Mouse (Mus musculus) forebrain, embryonic 14.5 days (tissue): Measurements from ENCODE around the gene Cbarp. TPM values are rescaled to one million over a fixed set of nuclear protein-coding genes. Genes with fewer than 3 reads are reported as not detected.

Source experiments
- ATAC-seq: fragments of 200-750 bp; cut with Nextera tagmentation; 2 replicates; pipeline ENCODE4 v1.8.0; 2017; ENCODE audit warnings: mild to moderate bottlenecking, moderate library complexity
- DNase-seq: peaks from one replicate; pipeline ENCODE4 v3.0.0-alpha.2; 2015; ENCODE audit warnings: low spot score
- H3K27ac ChIP-seq: fragments of 300-500 bp; sonication (generic); 2 replicates; pipeline ENCODE4 v1.5.1; 2014; ENCODE audit warnings: low read depth, mild to moderate bottlenecking, control low read depth, low read length, moderate library complexity
- H3K27me3 ChIP-seq: fragments of 300-500 bp; sonication (generic); replicated peaks from 2 replicates; pipeline ENCODE4 v1.6.1; 2014; ENCODE audit warnings: low read length, control low read depth, mixed read lengths; ENCODE audit not compliant: control insufficient read depth, insufficient read depth
- H3K36me3 ChIP-seq: fragments of 300-500 bp; sonication (generic); 2 replicates; pipeline ENCODE4 v1.6.1; 2014; ENCODE audit warnings: low read length, control low read depth; ENCODE audit not compliant: control insufficient read depth, insufficient read depth
- H3K4me1 ChIP-seq: fragments of 300-500 bp; sonication (generic); 2 replicates; pipeline ENCODE4 v1.6.1; 2014; ENCODE audit warnings: antibody characterized with exemption, low read length, control low read depth; ENCODE audit not compliant: control insufficient read depth, insufficient read depth
- H3K4me2 ChIP-seq: fragments of 300-500 bp; sonication (generic); 2 replicates; pipeline ENCODE4 v1.6.1; 2014; ENCODE audit warnings: mild to moderate bottlenecking, control low read depth, low read length
- H3K4me3 ChIP-seq: fragments of 300-500 bp; sonication (generic); 2 replicates; pipeline ENCODE4 v1.5.1; 2014; ENCODE audit warnings: low read depth, low read length, control low read depth
- H3K9ac ChIP-seq: fragments of 300-500 bp; sonication (generic); 2 replicates; pipeline ENCODE4 v1.6.1; 2014; ENCODE audit warnings: mild to moderate bottlenecking, low read length, control low read depth, moderate library complexity
- H3K9me3 ChIP-seq: fragments of 300-500 bp; sonication (generic); replicated peaks from 2 replicates; pipeline ENCODE4 v1.6.1; 2016; ENCODE audit warnings: low read length, control low read depth, mixed read lengths; ENCODE audit not compliant: control insufficient read depth
- WGBS: fragments of 180-500 bp; shearing (Covaris S2); extraction: QIAGEN DNeasy Blood & Tissue Kit; methylation state at CpG from one replicate; pipeline ENCODE4 v1.1.7; 2014; 5-methylcytosine and 5-hydroxymethylcytosine counted together
- polyA plus RNA-seq: library from polyadenylated mRNA; unstranded; fragments of >200 nt; fragmentation: Nextera tagmentation; extraction: Ambion mirVana; gene quantifications from 2 replicates; pipeline ENCODE4 v1.2.1, GENCODE M21; 2014

The Cbarp gene
- 41.0 and 42.4 TPM in 2 replicates for polyA plus RNA-seq

GRCm38 (mm10) chr10:80140666-80141035 is at the start of gene Cbarp:
Cbarp (minus strand) TSS chr10:80140835.
- 77% methylated on average over 10 of the region's 10 CpGs for WGBS

GRCm38 (mm10) chr10:80189999-80190398 is 49.4 kb upstream of the Cbarp start:
- no peaks in the 10 kb centered on the region for H3K27me3 ChIP-seq
- peak overlapping the region; percentile 86 for H3K27ac ChIP-seq
- DNase-seq (peak; percentile 44), ATAC-seq (peak; percentile 28)
- peak overlapping the region; percentile 42 for H3K4me3 ChIP-seq
- no peaks in the 10 kb centered on the region for H3K9me3 ChIP-seq
- 5% methylated on average over 21 of the region's 21 CpGs for WGBS
- peaks cover 9% of the 10 kb centered on the region for H3K4me1 ChIP-seq
- peaks cover 29% of the 10 kb centered on the region for H3K36me3 ChIP-seq
- peak overlapping the region; percentile 83 for H3K9ac ChIP-seq
- H3K4me2 ChIP-seq, result peak overlapping the region; percentile 80

More at GRCm38 (mm10) chr10:80140666-80141035, at the start of gene Cbarp:
- peaks cover 25% of the 10 kb centered on the region for H3K36me3 ChIP-seq
- peak within 1 kb of the TSS; percentile 95 for H3K4me2 ChIP-seq
- H3K9me3 ChIP-seq, result no peaks in the 10 kb centered on the region
- ATAC-seq (no peak), DNase-seq (no peak)
- H3K4me3 ChIP-seq, result peak within 1 kb of the TSS; percentile 81
- H3K4me1 ChIP-seq, result peaks cover 24% of the 10 kb centered on the region
- H3K27me3 ChIP-seq, result 0 out of 2 replicates have a peak, but pooled peaks cover 5% of the 10 kb centered on the region
- H3K9ac ChIP-seq, result peak within 1 kb of the TSS; percentile 54
- peak within 1 kb of the TSS; percentile 93 for H3K27ac ChIP-seq

- Histone ChIP-seq H3K9me3 (no peaks in the 10 kb centered on the region), H3K4me2 (no peak overlapping the region), H3K36me3 (peaks cover 32% of the 10 kb centered on the region), H3K4me1 (peaks cover 9% of the 10 kb centered on the region), H3K9ac (no peak overlapping the region; the same call in 1 of the 2 replicates), H3K27ac (no peak overlapping the region), H3K4me3 (no peak overlapping the region), H3K27me3 (no peaks in the 10 kb centered on the region)
- no peak for ATAC-seq
- DNase-seq, result no peak
- 73% methylated on average over 15 of the region's 15 CpGs for WGBS
These were observed 47.9 kb upstream of the Cbarp start for GRCm38 (mm10) chr10:80188453-80189024.

GRCm38 (mm10) chr10:80187739-80188138 is 47.1 kb upstream of the Cbarp start:
- H3K9me3 ChIP-seq, result no peaks in the 10 kb centered on the region
- no peaks in the 10 kb centered on the region for H3K27me3 ChIP-seq
- ATAC-seq (no peak), DNase-seq (no peak)
- no peak overlapping the region for H3K4me3 ChIP-seq
- 87% methylated on average over 10 of the region's 10 CpGs for WGBS
- no peak overlapping the region for H3K27ac ChIP-seq
- peaks cover 35% of the 10 kb centered on the region for H3K36me3 ChIP-seq
- H3K4me1 ChIP-seq, result peaks cover 9% of the 10 kb centered on the region
- H3K9ac ChIP-seq, result no peak overlapping the region
- H3K4me2 ChIP-seq, result no peak overlapping the region

- Histone ChIP-seq H3K4me1 (peaks cover 9% of the 10 kb centered on the region), H3K36me3 (peaks cover 44% of the 10 kb centered on the region), H3K9me3 (no peaks in the 10 kb centered on the region), H3K9ac (no peak overlapping the region), H3K27me3 (no peaks in the 10 kb centered on the region), H3K27ac (no peak overlapping the region), H3K4me2 (no peak overlapping the region), H3K4me3 (no peak overlapping the region)
- DNase-seq (no peak), ATAC-seq (no peak)
- 46% methylated on average over 27 of the region's 27 CpGs for WGBS
These were observed 46.0 kb upstream of the Cbarp start for GRCm38 (mm10) chr10:80186649-80187048.

- H3K9ac ChIP-seq, result no peak overlapping the region
- H3K9me3 ChIP-seq, result no peaks in the 10 kb centered on the region
- H3K4me1 ChIP-seq, result peaks cover 13% of the 10 kb centered on the region
- no peak overlapping the region for H3K4me3 ChIP-seq
- H3K4me2 ChIP-seq, result no peak overlapping the region
- WGBS, result 93% methylated on average over 7 of the region's 7 CpGs
- no peak overlapping the region for H3K27ac ChIP-seq
- ATAC-seq, result no peak
- H3K36me3 ChIP-seq, result peaks cover 26% of the 10 kb centered on the region
- no peak for DNase-seq
- no peaks in the 10 kb centered on the region for H3K27me3 ChIP-seq
These were observed 41.9 kb upstream of the Cbarp start for GRCm38 (mm10) chr10:80182547-80182946.

- Histone ChIP-seq H3K27ac (no peak overlapping the region), H3K4me2 (peak overlapping the region; percentile 89), H3K9me3 (no peaks in the 10 kb centered on the region), H3K4me1 (peaks cover 13% of the 10 kb centered on the region), H3K9ac (peak overlapping the region; percentile 97), H3K4me3 (peak overlapping the region; percentile 81), H3K36me3 (peaks cover 15% of the 10 kb centered on the region), H3K27me3 (no peaks in the 10 kb centered on the region)
- DNase-seq (no peak), ATAC-seq (no peak)
- whole genome bisulfite sequencing, result 43% methylated on average over 5 of the region's 5 CpGs
These were observed 40.2 kb upstream of the Cbarp start for GRCm38 (mm10) chr10:80180823-80181222.

GRCm38 (mm10) chr10:80180288-80180687 is 39.7 kb upstream of the Cbarp start:
- Histone ChIP-seq H3K27me3 (no peaks in the 10 kb centered on the region), H3K9ac (peak overlapping the region; percentile 97), H3K4me3 (peak overlapping the region; percentile 81), H3K9me3 (no peaks in the 10 kb centered on the region), H3K4me1 (peaks cover 13% of the 10 kb centered on the region), H3K27ac (no peak overlapping the region), H3K36me3 (peaks cover 15% of the 10 kb centered on the region), H3K4me2 (peak overlapping the region; percentile 89)
- no peak for DNase-seq
- ATAC-seq, result no peak
- WGBS, result 54% methylated on average over 6 of the region's 6 CpGs
